Mouse (Mus musculus) 3T3-L1 (cell line): ENCODE data around the gene Hoxd13.

Experiments
- DNase-seq: peaks from one replicate; pipeline ENCODE4 v3.0.0-alpha.2; 2015; ENCODE audit warnings: low read depth, low spot score

Gene Hoxd13

DNA sequence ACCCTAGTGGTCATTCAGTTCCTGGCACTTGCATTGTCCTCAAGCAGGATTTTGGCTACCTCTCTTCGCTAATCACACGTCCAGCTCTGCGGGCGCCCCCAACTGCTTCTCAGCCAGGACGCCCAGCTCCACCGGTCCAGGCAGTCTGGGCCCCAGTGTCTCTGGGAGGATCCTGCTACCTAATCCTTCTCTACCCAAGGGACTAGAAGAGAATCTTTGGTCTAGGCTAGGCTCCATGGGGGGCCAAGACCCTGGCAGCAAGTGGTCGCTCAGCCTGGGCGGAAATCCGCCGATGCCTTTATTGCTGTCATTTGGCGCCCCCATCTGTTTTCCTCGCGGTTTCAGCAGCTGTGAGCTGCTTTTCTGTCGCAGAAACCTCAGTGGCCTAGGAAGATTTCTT is 6.4 kb upstream of the Hoxd13 start:
- peak; percentile 26 for DNase-seq

DNA sequence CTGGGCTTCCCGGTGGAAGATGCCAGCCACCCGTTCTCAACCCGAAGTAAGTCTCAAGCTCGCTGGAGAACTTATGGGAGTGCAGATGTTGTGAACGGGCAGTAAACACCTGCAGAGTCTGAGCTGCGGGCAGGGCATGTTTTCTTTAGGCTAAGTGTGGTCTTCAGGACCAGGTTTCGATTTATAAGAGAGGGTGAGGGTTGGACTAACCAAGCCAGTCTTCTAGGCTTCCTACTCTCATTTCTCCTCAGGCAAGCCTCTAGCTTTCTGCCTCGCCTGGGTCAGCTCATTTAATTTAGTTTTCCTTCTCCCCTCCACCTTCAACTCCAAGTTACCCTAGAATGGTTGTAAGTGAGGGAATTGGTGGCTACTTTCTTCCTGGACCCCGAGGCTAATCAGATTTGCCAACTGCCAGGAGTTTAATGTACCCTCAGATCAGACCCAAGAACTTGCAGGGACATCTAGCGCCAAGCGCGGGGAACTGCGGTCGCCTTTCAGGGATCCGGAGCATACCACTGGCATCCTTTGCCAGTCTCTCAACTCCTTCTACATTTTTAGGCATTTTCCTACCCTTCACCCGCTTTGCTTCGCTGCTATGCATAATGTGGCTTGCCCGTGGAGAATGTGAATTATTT is 4.7 kb upstream of the Hoxd13 start:
- peak; percentile 79 for DNase-seq

DNA sequence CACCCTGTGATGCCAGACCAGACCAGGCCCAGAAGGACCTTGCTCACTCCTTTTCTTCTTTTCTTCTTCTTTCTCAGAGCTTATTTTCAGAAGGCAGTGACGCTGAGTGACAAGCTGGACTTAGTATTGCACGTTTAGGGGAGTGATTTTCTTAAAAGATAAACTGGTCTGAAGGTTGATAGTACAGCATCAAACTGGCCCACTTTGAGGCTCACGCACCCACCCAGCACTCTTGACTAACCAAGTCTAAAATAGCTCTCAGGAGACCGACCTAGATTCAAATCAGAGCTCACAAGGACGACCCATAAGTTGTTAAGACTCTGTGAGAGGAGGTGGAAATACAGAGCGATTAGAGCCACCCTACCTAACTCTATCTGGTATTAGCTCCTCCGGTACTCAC is 1.7 kb upstream of the Hoxd13 start:
- no peak for DNase-seq

DNA sequence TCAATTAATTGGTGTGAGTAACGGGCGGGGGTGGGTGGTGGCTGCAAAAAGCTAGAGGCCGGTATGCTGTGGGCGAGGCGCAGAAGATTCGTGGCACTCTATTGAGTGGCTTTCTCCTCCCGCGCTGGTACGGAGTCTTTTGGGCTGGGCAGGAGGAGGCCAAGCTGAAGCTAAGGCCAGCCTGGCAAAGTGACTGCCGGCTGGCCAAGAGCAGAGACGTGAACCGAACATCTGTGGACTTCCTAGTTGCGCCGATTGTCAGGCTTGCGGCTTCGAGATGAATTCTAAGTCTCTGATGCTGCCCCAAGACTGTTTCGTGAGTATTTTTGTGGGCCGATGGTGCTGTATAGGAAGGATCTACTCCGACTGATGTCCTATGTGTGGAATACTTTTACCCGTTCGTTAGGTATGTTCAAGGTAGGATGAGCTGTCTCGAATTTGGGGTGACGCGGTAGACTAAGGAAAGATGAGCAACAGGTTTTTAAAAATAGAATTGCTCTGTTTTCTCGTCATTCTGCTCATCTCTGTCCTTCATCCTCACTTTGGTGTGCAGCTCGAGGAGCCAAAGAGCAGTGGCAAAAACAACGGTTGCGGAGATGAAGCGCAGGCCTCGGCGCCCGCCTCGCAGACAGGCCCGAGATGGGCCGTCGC is 794 bp upstream of the Hoxd13 start:
- no peak for DNase-seq

DNA sequence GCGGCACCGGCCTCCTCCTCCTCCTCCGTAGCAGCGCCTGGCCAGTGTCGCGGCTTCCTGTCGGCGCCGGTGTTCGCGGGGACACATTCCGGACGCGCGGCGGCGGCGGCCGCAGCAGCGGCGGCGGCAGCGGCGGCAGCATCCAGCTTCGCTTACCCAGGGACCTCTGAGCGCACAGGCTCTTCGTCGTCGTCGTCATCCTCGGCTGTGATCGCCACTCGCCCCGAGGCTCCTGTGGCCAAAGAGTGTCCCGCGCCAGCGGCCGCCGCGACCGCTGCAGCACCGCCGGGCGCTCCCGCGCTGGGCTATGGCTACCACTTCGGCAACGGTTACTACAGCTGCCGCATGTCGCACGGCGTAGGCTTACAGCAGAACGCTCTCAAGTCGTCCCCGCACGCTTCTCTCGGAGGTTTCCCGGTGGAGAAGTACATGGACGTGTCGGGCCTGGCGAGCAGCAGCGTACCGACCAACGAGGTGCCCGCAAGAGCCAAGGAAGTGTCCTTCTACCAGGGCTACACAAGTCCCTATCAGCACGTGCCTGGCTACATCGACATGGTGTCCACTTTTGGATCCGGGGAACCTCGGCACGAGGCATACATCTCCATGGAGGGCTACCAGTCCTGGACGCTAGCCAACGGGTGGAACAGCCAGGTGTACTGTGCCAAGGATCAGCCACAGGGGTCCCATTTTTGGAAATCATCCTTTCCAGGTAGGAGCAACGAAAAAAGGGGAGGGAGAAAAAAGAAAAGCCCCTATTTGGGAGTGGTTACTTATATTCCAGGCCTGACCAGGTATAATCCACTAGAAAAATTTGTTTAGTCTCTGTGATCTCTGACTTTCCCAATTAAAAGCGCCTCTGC is 490 bp downstream of the Hoxd13 start:
- no peak for DNase-seq

GRCm38 (mm10) chr2:74669230-74669578 is 1.1 kb downstream of the Hoxd13 start:
- DNase-seq: no peak

GRCm38 (mm10) chr2:74669650-74670235 is 1.6 kb downstream of the Hoxd13 start:
- no peak for DNase-seq

DNA sequence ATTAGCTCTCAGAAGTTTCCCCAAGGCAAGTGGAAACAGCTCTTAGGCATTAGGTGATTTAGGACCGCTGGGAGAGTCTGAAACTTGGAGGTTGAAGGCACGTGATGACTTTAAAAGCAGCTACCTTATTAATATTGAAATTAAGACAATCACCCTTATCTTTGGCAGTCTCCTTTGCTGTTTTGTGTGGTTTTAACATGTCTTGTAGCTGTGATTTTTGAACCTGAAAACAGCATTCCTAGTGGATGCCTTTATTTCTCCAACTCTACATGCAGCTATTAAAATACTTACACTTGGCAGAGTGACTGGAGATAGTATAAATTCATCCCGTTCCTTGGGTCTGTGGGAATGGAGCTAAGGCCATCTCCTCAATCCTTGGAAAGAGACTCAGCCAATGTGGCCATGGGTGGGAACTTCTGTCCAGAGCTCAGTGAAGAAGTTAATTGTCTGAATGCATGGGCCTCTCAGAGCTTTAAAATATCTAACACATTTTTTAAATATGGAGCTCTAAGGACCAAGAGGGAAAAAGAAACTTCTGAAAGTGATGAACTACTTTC is 2.6 kb downstream of the Hoxd13 start:
- DNase-seq: no peak

- DNase-seq: no peak
These were observed 3.7 kb downstream of the Hoxd13 start for GRCm38 (mm10) chr2:74671847-74672246.

DNA sequence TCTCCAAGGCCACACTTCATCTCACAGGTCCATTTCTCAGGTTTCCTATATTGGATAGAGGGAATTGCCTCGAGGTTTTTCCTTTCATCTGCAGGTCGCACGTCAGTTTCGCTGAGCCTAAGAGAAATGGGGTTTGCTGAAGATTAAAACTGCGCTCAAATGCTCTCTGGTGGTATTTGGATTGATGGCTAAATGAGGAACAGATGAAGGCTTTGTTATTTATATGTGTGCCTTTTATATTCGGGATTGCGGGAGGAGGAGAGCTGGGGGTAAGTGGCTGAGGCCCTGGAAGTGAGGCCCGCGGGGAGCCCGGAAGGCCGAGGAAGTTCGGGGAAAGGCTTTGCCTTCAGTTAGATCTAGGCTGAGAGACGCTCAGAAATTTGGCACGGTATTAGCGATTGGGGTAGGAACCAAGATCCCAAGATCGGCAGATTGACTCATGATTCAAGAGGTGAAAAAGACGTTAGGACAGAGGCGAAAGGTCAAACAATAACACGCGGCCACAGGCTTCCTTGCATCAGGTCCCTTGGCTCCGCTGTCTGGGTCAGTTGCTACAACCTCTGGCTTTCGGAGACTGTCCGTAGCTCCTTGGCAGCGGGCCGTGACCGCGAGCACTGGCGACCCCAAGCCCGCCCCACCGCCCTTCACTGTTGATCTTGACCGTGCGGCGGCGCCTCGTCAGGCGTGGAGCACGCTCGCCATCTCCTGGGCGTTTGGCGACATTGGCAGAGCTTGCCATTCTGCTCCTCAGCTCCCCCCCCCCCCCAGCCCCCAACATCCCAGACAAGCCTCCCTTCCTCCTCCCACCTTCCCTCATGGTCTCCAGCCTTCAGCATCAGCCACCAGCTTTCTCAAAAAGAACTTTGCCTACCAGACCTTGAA is 4.6 kb downstream of the Hoxd13 start:
- no peak for DNase-seq

DNA sequence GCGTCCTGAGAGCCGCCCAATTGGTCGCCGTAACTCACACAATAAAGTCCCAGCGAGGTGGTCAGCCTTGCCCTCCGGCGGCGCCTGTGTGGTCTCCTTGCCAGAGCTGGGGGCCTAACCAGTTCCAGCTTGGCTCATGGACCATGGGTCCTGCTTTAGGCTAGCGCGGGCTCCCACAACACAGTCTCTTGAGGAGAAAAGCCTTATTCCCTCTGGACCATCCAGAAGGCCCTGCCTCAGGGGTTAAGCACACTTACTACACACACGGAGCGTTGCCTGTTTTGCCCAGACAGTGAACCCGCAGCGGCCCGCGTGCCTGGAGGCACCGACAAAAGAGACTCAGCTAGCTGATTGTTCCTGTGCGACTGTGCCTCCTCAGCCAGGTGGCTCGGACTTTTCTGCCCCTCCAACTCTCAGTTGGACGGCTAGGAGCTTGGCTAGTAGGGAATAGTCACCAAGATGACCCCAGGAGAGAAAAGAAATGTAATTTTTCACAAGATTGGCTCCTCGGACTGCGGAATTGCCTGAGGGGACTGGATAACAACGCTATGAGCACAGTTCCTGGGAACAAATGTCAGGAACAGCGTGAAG is 5.8 kb downstream of the Hoxd13 start:
- no peak for DNase-seq

- DNase-seq: no peak
These were observed 7.0 kb downstream of the Hoxd13 start, which contains the start of gene Hoxd12 for GRCm38 (mm10) chr2:74674881-74675665. Gene Hoxd12 (plus strand): TSS chr2:74675013.

DNA sequence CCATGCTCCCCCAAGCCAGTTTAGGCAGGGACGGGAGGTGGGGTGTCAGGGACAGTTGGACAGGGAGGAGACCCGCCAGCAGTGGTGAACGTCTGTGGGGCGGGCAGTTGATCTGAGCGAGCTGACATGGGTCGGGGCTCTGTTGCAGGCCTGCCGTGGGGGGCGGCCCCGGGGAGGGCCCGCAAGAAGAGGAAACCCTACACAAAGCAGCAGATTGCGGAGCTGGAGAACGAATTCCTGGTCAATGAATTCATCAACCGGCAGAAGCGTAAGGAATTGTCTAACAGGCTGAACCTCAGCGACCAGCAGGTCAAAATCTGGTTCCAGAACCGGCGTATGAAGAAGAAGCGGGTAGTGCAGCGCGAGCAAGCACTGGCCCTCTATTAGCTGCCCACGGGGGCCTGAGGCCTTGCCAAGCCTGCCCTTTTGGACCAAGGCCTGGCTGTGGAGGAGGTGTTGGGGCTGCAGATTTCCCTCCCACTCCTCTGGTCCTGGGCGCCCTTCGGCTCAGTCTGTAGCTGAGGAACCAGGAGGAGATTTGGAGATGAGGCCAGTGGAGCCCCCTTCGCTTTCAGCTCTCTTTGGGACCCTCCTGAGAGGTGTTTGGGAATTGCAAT is 7.7 kb downstream of the Hoxd13 start:
- no peak for DNase-seq

DNA sequence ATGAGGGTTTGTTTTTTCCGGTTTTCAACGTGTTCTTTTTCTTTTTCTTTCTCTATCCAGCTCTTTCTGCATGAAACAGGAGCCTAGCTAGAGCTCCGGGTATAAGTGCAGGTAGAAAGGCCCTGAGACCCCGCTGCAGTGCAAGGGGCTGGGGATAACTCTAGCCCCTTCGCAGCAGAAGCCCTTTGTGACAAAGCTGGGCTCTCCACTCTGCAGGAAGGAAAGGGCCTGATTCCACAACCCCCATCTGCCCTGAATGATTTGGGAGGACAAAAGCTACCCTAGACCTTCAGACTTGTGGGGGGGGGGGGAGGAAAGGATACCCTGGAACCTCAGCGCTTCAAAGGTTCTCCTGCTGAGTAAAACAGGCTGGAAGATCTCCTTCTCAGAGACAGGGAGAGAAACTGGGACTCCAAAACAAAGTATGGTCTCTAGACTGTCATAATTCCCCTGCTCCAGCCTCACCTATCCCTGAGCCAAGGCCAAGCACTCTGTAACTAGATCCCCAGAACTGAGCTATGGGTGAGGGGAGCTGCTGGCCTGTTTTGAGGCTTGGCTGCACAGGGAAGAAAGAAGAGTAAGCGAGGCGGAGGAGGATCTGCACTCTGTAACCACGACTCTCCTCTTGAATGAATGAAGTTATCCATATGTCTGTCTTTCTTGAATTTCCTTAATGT is 8.4 kb downstream of the Hoxd13 start:
- no peak for DNase-seq

GRCm38 (mm10) chr2:74677106-74677505 is 9.0 kb downstream of the Hoxd13 start:
- DNase-seq: no peak

DNA sequence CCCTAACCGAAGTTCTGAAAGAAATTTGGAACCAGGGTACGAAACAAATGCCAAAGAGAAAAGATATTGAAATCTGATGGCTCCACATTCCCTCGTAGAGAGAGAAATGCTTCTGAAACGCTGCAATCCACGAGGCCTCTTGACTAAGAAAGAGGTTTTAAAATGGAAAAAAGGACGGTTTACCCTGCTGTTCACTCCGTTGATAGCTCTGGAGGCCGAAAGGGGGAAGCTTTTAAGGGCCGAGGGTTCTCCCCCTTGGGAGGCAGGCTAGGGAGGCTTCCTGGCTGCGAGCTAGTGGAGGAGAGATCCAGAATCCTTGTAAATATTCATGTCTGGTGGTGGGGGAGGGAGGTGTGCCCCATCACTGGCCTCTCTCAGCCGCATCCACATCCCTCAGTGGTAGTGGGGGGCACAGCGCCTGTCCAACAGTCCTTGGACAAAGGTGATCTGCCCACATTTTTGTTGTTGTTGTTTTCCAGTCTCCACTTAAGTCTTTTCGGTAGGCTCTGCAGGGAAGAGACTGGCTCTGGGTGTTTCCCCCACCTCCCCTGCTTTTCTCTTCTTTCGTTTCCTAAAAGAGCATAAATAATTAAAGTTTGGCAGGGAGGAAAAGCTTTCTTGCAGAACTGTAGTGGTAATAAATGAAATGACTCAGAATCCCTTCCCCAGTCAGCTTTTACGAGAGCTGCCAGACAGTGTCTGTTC is 10.9 kb downstream of the Hoxd13 start, which contains the start of gene Hoxd11:
Gene Hoxd11, plus strand, starts transcription at position 667 of the 705 bp plus-strand sequence.
- DNase-seq: no peak

GRCm38 (mm10) chr2:74679596-74679971 is 11.5 kb downstream of the Hoxd13 start:
- no peak for DNase-seq

- no peak for DNase-seq
These were observed 11.9 kb downstream of the Hoxd13 start for GRCm38 (mm10) chr2:74679980-74680379.
